Mouse (Mus musculus): ENCODE data around the gene Gm49368.
"Not testable (repeated sequence)": the region's sequence is repeated elsewhere in the genome, so short reads cannot be mapped to it uniquely, and the experiment has no call there.

The Gm49368 gene

DNA sequence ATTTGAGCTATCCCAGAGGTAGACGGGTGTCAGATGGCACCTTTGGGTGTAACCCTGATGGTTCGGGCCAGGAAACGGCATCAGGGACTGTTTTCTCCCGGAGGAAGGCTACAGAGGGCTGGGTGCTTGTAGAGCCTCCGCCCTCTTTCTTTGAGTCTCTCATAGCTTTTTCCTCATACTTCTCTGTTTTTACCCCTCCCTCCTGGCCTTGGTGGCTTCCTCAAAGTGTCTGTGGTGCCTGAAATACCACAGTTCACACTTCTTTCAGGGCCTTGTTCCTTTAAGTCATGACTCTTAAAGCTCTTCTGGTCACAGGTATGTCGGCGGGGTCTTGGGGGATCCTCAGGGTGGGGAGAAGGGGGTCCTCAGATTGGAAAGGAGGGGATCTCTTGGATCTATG lies at the start of gene Gm49368, which contains the start of gene Itgam:
TSS of gene Gm49368 (plus strand) at position 228 of the 400 bp plus-strand sequence.
TSS of gene Itgam (plus strand) at position 185 of the 400 bp plus-strand sequence.
- no peak for DNase-seq

DNA sequence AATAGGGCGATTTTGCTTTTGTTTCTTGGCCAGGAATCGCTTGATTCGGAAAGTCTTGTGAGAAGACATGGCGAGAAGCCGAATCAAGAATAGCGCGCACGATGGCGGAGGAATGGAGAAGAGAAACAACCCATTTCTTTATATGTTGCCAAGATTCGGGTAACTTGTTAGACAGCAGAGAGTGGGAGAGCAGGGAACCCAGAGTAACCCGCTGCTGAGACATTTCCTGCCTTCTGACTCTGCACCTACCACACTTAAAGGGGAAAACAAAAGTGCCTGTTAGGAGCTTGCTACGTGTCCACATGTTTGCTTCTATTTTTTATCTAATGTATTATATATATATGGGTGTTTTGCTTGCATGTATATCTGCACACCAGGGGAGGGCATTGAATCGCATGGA lies 49.4 kb upstream of the Gm49368 start:
- no peak for DNase-seq

- DNase-seq, result not testable (repeated sequence)
These were observed 46.3 kb upstream of the Gm49368 start for GRCm38 (mm10) chr7:128016134-128016533.

DNA sequence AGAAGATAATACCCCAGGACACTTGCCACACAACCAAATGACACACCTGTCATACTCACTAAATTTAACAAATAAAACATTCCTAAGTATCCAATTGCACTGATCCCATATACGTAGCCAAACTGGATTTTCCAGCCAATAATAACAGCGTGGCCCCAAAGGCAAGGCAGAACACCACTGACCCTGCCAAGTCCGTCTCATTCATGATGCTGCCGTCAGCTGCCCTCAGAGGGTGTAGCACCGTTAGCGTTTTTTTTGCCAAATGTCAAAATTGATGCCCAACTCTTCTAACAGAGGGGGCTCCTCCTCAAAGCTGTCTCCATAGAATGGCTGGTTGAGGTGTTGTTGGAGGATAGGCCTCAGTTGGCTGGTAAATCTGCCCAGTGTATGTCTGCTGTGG lies 45.8 kb upstream of the Gm49368 start:
- DNase-seq, result no peak

DNA sequence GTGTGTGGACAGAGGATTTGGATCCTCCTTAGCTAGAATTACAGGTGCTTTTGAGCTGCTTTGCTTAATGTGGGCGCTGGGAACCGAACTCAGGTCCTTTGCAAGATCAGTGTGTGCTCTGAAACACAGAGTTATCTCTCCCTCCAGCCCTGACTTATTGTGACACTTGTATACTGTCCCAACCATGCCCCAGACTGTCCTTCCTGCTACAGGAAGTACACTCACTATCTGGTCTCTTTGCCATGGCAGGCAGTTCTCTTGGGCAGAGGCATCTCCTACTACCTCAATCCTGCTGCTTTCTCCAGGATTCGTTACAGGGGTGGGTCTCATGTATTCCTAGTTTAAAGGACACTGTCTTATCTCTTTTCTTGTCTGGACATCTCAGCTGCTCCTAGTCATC lies 44.2 kb upstream of the Gm49368 start:
- no peak for DNase-seq

GRCm38 (mm10) chr7:128019187-128019586 lies 43.3 kb upstream of the Gm49368 start:
- no peak for DNase-seq

DNA sequence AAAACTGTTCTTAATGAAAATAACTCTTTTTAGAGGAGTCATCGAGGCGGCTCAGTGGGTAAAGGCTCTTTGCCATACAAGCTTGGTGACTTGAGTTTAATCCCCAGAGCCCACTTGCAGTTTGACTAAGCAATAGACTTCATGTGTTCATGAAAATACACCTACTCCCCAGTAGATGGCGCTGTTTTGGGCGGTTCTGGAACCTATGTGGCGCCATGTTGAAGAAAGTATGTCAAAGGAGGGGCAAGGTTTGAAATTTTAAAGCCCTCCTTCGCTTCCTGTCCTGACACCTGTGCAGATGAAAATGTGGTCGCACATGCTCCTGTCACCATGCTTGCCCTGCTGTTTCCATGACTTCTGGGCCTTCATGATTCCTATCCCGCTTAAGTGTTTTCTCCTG lies 39.5 kb upstream of the Gm49368 start:
- DNase-seq, result no peak

- no peak for DNase-seq
These were observed 38.9 kb upstream of the Gm49368 start for GRCm38 (mm10) chr7:128023565-128023964.

- DNase-seq, result no peak
These were observed 38.1 kb upstream of the Gm49368 start for GRCm38 (mm10) chr7:128024364-128024763.

DNA sequence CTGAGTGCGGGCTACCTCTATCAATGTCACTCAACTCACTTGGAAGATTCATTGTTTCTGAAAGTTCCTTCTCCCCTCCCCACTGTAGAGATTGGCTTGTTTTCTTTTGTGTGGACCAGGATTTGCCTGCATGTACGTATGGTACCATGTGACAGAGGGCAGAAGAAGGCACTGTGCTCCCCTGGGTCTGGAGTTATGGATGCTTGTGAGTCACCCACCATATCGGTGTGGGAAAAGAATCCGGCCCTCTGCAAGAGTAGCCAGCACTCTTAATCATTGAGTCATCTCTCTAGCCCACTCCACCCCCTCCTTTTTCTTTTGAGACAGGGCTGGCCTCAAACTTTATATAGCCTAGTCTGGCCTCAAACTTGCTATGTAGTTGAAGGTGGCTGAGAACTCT lies 37.6 kb upstream of the Gm49368 start:
- DNase-seq, result no peak

DNA sequence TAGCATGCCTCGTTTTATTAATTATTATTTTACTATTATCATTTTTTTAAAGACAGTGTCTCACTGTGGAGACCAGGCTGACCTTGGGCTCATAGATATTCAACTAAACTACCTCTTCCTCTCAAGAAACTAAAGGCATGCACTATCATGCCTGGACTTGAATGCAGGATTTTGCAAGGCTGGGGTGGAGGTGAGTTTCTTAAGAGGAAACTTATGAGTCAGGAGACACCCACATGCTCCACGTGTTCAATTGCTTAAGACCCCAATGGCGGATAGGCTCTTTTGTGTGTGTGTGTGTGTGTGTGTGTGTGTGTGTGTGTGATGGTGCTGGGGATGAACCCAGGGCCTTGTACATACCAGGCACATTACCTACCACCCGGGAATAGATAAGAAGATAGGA lies 37.1 kb upstream of the Gm49368 start:
- no peak for DNase-seq

DNA sequence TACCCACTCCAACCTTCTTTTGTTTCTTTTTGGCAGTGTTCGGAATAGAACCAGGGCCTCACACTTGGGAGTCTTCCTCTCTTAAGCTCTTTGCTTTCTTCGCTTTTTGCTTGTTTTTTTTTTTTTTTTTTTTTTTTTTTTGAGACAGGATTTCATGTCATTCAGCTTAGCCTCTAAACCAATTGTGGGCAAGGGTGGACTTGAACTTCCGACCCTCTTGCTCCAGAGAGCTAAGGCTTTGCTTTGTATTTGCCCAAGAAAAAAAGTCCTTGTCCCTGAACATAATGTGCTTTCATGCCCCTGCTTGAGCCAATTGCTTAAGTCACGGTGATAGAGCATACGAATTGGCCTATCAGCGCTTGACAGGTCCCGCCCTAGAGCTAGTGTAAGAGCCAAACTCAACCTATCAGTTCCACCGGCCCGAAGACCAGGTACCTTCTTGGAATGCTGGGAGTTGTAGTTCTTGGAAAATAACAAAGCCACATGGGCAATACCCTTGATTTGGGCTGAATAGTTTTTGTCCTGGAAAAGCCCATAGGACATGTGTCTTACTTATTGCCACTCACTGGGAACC lies 31.0 kb upstream of the Gm49368 start:
- no peak for DNase-seq

- no peak for DNase-seq
These were observed 30.0 kb upstream of the Gm49368 start for GRCm38 (mm10) chr7:128032290-128032988.

GRCm38 (mm10) chr7:128032989-128033293 lies 29.5 kb upstream of the Gm49368 start:
- DNase-seq, result no peak

DNA sequence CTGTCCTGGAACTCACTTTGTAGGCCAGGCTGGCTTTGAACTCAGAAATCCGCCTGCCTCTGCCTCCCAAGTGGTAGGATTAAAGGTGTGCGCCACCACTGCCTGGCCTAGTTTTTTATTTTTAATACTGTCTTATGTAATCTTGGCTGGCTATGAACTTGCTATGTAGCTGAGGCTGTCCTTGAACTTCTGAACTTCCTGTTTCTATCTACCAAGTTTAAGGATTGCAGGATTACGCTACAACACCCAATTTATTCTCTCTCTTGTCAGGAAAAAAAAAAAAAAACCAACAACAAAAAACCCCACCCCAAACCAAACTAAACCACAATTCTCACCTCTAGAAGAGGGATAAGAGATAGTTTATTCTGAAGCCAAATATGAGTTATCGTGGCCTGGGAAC lies 28.9 kb upstream of the Gm49368 start:
- DNase-seq, result no peak

DNA sequence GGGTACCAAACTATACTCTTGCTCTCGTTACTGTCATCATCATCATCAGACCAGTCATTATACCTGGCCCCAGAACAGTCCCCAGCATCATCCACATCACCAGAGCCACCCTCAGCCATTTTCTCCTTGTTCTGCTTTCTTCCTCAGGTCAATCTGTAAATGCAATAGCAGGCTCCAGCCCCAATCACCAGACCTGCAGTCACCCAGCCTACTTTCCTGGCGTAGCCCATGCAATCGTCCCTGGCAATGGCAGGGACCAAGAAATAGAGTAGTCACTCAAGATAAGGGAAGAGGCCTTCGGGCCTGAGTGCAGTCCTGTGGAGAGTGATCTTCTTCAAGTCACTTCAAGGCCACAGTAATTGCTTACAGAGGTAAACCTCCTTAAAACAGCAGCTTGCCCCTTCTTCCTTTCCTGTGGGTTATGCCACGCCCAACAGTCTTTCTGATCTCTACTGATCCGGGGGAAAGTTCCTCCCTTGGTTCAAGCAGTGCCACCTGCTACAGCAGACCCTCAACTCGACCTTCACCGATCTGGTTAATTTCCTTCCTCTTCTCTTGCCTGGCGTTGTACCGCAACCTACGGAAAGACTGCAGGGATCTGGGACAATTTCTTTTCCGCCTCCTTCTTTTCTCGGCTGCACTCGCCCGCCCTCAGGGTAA lies 20.2 kb upstream of the Gm49368 start:
- not testable (repeated sequence) for DNase-seq

DNA sequence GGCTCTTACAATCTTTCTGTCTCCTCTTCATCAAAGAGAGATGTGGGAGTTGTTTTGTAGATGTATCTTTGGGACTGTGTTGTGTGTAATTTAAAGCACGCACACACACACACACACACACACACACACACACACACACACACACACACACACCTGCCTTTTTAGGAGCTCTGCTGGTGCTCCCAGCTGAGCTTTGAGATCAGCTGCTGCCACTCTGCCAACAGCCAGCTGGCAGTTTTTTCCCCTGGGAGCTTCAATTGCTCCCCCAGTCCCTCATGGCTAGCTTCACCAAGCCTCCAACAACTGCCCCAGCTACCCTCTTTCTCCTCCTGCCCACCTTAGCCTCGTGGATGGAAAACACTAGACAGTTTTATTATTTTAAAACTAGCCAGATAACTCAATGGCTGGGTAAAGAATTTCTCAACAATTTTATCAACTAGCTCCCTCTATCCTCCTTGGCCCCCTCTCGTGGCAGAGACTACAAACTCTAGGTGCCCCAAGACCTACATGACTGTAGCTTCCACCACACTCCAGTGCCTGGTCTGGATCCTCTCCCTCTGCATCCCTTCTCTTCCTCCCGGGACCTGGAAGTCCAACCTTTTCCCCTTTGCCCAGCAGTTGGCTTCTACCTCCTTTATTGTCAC lies 18.2 kb upstream of the Gm49368 start:
- DNase-seq, result no peak

DNA sequence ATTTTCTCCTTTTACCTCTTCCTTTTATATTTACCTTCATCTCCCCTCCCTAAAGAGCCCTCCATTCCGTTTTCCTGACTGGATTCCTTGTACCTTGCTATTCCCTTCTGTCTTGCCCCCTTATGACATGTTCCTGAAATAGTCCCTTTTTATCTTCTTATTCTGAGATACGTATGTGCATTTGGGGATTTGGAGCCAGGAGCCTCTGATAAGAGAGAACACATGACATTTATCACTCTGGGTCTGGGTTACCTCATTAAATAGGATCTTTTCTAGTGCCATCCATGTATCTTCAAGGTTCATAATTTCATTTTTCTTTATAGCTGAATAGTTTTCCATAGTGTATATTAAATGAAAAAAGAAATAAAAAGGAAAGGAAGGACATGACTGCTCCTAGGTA lies 16.8 kb upstream of the Gm49368 start:
- DNase-seq, result no peak

GRCm38 (mm10) chr7:128048819-128049218 lies 13.7 kb upstream of the Gm49368 start:
- DNase-seq, result peak in 1 of 2 experiments; percentile 36

GRCm38 (mm10) chr7:128049254-128049653 lies 13.2 kb upstream of the Gm49368 start:
- DNase-seq, result no peak

DNA sequence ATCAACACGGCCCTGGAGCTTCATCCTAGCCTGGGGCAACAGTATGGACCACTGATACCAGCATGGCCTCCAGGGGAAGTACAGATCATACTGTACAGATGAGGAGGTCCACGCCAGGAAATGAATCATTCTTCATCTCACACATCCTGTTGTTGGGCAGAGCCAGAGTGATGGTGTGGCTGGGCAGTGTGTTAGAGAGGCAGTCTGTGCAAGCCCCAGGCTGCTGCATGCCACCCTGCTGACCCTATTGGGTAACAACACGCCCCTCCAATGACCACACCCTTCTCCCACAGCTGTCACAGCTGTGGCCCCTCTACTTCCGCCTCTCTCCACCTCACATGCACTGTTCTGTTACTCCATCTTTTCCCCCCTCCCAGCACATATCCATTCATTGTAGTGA lies 11.7 kb upstream of the Gm49368 start:
- DNase-seq, result peak in 1 of 2 experiments; percentile 19

- no peak for DNase-seq
These were observed 9.4 kb upstream of the Gm49368 start for GRCm38 (mm10) chr7:128053061-128053460.

- no peak for DNase-seq
These were observed 5.5 kb upstream of the Gm49368 start for GRCm38 (mm10) chr7:128056917-128057444.

DNA sequence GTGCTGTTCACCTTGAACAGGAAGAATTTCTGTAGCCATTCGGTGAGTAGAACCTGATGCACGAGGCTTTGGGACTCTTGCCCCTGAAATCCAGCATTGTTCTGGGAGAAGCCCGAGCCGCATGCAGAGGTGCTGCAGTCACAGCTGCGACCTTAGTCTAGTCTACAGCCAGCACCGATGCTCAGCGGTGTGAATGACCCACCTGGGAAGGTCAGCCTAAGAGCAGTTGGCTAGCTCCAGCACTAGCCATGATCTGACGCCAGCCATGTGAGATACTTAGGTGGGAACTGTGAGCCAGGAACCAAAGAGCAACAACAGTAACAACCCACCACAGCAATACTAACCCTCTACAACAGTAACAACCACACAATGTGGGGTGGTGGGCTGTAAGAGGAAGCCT lies 4.6 kb upstream of the Gm49368 start:
- no peak for DNase-seq

Measured in spleen, adult 18-20 months (tissue).